Mouse (Mus musculus) lung, postnatal 0 days (tissue): ENCODE results near the gene Ufm1.

Experiments
- CTCF ChIP-seq: IDR thresholded peaks from 2 replicates; pipeline ENCODE4 v1.5.1; 2016; ENCODE audit warnings: antibody characterized with exemption, mild to moderate bottlenecking
- EP300 ChIP-seq: IDR thresholded peaks from 2 replicates; pipeline ENCODE4 v1.6.1; 2016; ENCODE audit warnings: antibody characterized with exemption, mild to moderate bottlenecking, control low read depth

DNA sequence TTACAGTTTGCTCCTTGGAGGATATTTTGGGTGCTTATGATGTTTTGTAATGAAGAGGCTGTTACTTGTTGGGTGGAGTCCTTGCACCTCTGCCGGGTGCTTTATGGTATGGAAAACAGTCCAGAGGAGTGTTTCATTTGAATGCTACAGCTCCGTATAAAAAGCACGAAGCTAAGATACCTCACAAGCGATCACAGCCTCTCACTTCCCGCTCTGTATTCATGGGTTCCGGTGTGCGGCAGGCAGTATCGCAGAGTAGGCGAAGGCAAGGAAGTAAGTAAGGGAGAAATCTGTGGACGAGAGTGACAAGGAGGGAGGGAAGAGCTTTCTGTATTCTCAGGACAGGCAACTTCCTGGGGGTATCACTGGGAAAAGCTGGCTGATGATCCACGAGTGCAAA lies 15.4 kb downstream of the Ufm1 start:
- TF ChIP-seq CTCF (no peak), EP300 (no peak)
